Mouse (Mus musculus): ENCODE results near the gene BC067074. TPM values are rescaled to one million over a fixed set of nuclear protein-coding genes. Genes with fewer than 3 reads are reported as not detected.
"Not testable (repeated sequence)": the region's sequence is repeated elsewhere in the genome, so short reads cannot be mapped to it uniquely, and the experiment has no call there.

BC067074 gene
- 1 to 10 TPM; 1.7 to 2.4 (median 2.3) TPM for total RNA-seq (2022)

DNA sequence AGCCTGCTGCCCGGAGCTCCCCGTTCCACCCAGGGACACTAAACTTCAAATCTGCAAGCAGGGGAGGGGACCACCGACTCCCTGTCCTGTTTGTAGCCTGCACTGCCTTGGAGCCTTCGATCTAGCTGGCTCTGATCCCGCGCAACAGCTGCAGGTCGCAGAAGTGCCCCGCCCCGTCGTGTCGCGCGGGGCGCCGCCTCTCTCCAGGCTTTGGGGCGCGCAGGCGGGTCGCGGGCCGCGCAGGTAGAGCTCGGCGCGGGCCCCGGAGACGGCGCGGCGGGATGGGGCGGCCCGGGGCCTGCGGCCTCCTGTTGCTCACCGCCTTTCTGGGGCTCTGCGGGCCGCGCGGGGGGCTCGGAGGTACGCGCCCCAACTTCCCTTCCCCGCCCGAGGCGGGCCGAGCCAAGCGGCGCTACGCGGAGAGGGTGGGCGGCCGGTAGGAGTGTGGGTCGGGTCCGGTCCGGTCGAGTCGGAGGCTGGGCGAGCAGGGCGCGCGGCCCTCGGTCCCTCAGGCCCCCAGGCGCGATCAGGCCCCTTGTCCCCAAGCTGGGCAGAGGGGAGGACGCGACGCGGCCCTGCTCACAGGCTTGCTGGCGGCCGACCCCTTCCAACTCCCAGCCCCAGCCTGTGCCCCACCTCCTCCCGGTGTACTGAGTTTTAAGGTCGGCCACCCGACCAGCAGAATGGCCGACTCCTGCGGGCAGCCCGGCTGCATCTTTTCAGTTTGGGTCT is at the start of gene BC067074:
Gene BC067074, plus strand, starts transcription at position 185 of the 732 bp plus-strand sequence.
- DNase-seq (ENCODE audit: low spot score in 2 of 2) = no peak

DNA sequence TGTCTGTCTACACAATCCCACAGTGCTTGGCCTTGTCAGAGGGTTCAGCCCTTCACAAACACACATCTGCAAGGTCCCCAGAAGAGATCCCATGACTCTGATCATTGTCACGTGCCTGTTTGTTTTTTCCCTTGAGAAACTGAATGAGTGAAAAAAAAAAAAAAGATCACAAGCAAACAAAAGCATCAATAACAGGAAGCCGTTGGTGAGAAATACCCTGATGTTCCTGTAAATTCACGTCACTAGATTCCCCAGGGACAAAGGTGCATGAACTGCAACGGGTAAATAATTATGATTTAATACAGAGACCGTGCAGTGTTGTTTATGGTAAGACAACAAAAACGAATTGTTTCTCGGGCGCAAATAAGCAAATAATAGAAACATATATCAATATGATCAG is 47.9 kb upstream of the BC067074 start:
- no peak for DNase-seq (ENCODE audit: low spot score in 2 of 2)

DNA sequence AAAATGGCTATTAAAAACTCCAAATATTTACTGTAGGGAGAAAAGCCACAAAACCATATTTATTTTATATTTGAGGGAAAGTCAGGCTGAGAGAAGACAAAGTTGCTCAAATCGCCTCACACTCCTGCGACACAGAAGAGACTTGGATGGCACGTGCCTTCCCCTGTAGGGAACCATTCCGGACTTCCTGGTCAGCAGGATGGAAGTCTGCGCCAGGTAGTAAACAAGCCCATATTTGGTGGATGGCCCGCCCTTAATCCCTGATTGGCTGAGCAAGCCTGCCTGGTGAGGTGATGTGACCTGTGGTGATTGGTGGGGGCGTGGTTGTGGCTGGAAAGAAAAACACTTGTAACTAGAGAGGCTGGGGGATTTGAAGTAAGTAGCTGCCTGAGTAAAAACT is 40.4 kb upstream of the BC067074 start:
- not testable (repeated sequence) for DNase-seq (ENCODE audit: low spot score in 2 of 2)

DNA sequence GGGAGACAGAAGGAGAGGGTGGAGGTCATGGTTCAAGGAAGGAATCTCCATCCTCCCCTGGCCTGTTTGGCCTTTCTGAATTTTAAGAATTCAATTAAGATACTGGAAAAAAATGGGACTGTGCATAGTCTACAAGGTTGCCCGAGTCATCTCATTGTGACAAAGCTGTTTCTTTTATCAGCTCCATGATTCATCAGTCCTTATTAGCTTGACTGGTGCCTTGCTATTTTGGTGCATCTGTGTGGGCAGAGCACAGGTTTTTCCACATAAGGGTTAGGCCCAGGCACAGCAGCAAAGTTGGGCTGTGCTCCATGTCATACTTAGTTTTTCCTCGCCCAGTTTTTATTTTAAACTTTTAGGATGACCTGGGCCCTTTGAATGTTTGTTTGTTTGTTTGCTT is 36.2 kb upstream of the BC067074 start:
- DNase-seq (ENCODE audit: low spot score in 2 of 2) = no peak

DNA sequence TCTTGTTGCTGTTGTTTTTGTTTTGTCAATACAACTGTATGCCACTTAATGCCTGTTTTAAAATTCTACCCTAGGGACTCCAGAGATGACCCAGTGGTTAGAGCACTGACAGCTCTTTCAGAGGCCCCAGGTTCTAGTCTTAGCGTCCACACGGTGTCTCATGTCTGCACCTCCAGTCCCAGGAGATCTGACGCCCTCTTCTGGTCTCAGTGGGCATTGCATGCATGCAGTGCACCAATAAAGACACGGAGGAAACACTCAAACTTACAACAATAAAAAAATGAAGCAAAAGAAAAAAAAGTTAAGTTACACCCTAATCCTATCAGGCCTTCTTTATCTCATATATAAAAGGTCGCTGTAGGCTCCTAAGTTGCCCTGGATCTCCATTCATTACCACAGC is 35.8 kb upstream of the BC067074 start:
- no peak for DNase-seq (ENCODE audit: low spot score in 2 of 2)

DNA sequence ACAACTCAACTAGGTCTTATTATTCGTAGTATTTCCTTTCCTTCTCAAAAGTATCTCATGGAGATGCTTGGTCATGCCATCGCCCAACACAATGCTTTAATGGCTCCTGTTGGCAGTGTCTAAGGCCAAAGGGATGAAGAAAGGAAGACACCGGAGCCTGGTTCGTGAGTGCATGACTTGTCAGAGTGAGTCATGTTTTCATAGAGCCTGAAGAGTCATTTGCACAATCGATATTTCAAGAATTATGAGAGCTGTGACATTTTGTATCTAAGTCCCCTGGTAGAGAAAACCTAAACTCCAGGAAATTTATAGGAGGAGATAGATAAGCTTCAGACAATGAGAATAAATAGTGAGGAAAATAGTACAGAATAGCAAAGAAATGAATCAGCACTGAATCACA is 33.7 kb upstream of the BC067074 start:
- no peak for DNase-seq (ENCODE audit: low spot score in 2 of 2)

DNA sequence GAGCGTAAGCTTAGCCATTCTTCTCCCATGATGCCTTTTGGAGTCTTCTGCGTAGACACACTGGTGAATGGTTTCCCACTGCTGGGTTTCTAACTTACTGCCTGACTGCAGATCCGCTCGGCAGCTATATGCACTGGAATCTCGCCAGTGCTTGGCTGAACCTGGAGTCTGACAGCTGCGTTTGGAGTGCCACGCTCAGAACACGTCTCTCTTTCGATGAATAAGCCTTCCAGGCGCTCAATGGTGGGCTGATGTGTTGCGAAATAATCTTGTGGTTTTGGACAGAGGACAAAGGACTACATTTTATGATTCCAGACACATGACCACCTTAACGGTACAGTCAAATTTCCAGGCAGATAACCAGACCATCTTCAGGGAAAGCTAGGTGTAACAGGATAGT is 30.1 kb upstream of the BC067074 start:
- peak; percentile 4 to 30 for DNase-seq (ENCODE audit: low spot score in 2 of 2)

DNA sequence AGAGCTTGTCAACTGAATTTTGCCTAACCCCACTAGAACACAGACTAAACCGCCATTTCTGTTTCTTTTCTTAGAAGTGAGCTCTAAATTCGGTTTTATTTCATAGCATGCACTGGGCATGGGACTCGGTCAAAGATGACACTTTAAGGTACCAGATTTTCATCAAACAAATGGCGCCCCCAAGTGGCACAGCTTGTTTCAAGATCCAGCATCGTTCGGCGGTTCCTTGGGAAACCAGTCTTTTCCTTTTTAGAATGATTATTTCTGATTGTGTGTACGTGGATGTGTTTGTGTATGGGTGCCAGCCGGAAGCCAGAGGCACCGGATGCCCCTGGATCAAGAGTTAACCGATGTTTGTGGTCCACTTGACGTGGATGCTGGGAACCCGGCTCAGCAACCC is 27.7 kb upstream of the BC067074 start:
- peak in 1 of 2 experiments; percentile 45 for DNase-seq (ENCODE audit: low spot score in 2 of 2)

DNA sequence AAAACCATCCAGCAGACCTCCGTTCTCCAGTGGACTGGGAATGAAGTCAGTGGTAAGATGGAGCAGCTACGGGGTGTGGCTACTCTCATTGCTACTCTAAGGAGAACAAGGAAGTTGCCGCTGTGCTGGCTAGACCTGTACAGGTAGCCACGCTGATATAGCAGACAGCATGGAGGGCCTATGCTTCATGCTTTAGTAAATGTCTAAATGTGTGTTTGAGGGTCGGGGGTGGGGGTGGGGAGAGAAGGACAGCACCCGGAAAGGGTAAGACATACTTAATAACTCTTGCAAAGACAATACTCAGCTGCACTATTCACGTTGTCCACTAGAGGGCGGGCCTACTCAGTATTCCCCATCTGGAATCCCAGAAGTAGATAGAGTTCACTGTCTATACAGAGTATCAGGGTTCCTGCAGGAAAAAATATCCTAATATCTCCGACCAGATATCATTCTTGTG is 26.4 kb upstream of the BC067074 start:
- DNase-seq (ENCODE audit: low spot score in 2 of 2) = peak in 1 of 2 experiments; percentile 37

DNA sequence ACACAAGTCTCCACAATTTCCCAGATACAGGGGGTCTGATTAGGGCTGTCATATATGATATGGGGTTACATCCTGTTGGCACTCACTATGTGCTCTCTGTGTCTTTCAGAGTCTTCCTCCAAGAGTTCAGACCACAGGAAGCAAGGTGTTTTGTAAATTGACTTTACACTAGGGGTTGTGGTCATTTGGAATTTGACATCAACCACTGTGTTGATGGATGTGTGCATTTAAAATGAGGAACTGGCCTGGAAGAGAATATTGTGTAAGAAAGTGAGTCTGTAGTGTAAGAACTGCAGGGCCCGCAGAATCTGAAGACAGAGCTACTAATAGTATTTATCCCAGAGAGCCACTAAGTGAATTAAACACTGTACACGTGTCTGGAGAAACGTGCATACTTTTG is 25.8 kb upstream of the BC067074 start:
- no peak for DNase-seq (ENCODE audit: low spot score in 2 of 2)

DNA sequence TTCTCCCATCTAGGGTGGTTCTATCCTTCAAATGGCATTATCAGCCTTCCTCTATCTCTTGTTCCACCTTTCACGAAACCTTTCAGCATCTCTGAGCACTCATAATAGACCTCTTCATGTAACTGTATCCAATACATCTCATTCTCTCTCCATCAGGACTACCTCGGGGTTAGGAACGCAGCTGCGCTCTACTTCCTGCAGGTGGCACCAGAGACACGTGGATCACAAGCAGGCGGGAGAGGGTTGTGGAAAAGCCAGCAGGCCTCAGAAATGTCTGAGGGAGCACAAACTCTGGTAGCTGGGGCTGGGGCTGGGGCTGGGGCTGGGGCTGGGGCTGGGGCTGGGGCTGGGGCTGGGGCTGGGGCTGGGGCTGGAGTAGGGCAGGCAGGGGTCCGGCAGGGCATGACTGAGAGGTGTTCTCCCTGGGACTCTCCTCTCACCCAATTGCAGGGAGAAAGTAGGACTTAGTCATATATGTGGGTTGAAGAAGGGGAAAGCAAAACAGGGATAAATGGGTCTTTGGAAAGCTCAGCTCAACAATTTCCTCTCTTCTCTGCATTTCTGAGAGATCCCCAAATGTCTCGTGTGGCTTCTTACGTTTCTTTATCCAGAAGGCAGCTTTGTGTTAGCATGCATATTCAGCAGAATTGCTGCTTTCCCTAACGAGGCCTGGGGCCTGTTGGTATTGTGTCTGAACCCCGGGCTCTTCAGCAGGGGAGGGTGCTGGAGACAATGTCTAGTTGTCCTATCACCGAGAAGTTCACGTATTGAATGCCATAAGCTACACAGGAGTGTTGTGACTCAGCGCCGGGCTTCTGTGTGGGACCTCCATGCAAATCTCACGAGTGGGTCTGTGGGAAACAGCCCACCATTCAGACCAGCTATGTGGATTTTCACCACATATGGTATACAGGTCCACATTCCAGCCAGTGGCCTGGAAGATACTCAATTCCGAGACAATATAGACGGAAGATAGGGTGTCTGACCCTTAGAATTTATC is 22.9 kb upstream of the BC067074 start:
- DNase-seq (ENCODE audit: low spot score in 2 of 2) = peak; percentile 23 to 57

DNA sequence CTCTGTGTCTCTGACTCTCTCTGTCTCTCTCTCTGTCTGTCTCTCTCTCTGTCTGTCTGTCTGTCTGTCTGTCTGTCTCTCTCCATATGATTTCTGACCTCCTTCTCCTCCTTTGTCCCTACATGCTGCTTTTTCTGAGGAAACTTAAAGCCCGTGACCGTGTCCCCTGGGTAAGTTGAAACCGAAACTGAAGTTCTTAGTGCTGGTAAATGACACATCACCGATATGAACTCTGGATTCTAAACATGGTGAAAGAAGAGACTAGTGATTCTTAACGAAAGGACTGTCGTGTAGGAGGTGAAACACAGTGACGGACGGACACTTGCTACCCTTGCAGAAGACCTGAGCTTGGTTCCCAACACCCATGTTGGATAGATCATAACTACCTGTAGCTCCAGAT is 21.8 kb upstream of the BC067074 start:
- DNase-seq (ENCODE audit: low spot score in 2 of 2) = no peak

DNA sequence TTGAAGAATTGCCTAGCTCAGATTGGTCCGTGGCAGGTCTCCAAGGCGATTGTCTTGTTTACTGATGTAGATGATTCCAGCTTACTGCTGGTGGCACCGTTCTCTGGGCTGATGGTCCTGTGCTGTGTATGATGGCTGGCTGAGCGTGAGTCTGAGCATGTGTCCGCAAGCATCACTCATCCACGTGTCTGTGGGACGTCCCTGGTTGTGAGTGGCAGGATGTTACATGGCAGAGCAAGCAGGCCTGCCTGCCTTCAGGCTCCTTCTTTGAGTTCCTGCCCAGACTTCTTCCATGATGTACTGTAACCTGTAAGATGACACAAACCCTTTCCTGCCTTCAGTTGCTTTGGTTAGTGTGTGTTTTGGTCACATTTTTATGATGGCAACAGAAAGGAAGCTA is 5.8 kb upstream of the BC067074 start:
- DNase-seq (ENCODE audit: low spot score in 2 of 2) = no peak

DNA sequence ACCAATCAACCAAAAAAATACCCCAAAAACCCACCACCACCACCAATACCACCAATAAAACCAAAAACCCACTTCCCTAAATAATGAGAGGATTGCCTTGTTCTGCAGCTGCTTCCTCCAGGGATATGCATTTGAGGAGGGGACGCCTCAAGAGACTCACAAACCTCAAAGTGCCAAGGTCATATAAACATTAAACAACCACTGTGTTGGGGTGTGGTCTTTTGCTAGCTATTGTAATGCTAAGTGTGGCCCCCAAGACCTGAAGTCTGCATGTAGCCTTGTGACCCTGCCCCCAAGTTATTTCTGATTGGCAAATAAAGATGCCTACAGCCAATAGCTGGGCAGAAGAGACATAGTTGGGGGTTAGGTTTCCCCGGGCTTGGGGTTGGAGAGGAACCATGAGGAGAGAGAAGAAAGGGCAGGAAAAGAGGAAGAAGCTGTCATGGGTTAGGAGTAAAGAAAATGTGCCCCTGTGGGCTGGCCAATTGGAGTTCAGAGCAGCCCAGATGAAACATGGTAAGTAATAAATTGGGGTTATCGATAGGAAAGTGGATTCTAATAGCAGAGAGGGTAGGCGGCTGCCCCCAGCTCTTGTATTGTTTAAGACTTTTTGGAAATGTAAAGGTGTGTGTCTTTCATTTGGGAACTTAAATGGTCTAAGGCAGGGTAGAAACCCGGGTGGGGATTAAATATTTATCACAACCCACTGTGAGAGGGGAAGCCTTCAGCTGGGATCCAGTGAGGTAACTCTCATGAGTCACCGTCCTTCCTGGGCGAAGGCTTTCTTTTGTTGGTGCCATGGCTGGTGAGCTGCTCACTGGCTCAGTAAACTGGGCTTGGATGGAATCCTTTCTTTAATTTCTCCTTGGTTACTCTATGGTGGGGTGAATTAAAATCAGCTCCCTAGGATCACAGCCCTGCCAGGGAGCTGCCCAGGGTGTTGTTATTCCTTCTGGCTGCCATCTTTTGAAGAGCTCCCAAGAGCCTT is 4.5 kb upstream of the BC067074 start:
- no peak for DNase-seq (ENCODE audit: low spot score in 2 of 2)

DNA sequence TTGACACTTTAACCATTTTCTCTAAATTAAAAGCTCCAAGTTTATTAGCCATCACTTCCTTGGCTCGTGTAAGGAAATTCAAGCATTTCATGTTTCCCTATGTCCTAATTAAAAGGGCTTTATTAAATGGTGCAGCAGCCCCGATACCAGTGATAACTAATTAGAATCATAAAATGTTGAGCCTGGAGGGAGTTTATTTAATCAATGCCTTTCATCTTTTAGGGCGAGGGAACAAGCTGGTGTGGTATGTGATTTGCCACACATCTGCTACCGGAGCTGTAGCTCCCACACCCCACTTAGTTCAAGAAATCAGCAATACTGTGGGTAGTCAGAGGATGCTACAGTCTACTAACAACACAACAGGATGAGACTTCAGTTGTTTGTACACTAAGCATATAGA is 3.2 kb upstream of the BC067074 start:
- DNase-seq (ENCODE audit: low spot score in 2 of 2) = no peak

DNA sequence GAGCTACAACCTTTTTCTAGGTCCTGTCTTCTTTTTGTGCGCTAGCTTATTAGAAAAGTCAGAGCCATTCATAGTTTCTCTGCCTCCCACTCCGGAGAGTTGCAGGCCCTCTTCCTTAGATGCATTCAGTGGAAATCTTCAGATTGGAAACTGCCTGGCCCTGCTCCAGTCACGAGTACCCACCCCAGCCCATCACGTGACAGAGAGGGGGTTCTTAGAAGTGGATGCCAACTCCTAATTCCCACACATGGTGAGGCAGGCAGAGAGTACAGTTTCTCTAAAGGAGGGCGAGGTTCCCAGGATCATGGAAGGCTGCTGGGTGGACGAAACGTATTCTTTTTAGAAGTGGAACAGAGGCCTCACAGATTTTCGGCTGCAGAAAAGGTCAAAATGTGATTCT is 958 bp upstream of the BC067074 start:
- DNase-seq (ENCODE audit: low spot score in 2 of 2) = no peak

DNA sequence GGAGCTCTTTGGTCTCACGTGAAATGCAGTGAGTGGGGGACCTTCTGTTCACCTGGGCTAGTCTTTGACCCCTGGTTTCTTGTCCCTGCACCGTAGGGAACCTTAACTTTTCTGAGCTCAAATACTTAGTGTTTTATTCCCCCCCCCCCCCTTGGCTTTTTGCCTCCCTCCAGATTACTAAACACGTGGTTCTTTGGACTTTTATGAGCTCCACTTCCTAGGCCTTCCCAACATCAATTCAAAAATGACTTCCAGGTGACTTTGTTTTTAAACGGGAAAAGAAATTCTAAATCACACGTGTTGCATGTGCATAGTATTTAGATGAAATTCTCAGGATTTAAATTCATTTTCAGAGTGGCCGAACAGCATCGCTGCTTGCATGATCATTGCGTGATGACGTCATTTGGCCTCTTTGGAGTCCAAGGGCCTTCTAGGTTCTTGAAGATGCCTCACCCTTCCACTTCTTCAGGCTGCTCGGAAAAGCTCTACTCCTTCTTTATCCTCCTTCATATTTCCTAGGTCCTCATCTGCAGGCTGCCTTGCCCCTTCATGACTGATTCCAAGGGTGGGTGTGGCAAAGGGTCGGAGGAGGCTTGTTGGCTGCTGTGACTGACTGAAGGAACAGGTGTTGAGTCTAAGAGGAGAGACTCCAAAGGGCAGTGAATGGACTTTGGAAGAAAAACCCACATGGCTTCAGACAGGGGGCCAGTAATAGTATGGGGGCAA is 911 bp downstream of the BC067074 start:
- no peak for DNase-seq (ENCODE audit: low spot score in 2 of 2)

DNA sequence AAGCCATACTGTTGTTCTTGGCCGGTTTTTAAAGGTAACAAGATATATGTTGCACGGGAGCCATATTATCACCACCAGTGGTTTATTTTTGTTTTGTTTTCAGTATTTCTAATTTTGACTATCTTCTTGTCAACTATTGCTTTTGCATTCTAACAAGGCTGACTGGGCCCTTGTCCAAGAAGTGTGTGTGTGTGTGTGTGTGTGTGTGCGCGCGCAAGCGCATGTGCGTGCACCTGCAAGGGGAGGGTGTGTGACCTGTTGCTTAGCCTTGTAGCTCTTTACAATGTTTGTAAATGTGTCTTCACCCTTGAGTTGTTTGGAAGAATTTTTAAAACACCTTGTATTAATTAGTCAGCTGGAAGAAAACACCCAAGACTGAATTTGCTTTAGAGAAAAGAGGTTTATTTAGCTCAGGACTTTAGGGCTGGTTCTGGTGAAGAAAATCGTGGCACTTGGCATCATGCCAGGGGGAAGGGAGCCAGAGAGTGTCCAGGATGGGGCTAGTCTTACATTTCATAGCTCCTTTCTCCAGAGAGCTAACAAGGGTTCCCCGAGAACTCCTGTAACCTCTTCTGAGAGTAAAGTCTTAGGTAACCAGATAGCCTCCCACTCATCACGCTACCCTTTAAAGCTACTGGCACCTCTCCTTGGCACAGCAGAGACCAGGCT is 3.0 kb downstream of the BC067074 start:
- DNase-seq (ENCODE audit: low spot score in 2 of 2) = no peak

DNA sequence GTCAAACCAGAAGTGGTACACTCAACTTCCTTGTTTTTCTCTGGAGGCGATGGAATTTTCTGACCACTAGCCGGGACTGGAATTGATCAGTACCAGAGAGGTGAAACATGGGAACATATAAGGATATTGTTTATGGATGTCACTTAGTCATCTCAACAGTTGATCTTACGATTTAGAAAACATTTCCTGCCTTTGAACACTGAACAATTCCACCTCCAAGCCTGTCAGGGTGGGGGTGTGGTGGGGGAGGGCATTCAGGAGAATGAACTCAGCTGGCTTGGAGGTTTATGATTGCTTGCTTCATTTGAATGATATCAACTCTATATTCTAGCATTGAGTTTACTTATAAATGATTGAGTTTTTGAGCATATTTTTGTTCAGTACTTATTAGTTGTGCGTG is 13.6 kb downstream of the BC067074 start:
- no peak for DNase-seq (ENCODE audit: low spot score in 2 of 2)

DNA sequence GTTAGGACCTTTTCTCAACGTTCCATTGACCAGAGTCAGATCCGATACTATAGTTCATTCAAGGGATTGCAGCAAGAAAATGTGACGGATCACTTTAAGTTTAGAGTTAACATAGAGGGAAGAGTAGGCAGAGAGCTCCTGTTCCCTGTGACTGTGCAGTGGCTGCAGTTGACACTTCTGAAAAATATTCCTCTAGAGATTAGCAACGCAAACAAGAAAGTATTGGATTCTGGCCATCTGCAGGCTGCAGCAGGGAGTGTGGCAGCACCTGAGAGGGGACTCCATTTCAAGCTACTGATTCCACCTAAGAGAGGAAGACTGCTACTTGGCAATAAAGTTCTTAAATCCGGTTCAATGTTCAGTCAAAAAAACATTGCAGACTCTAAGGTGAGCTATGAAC is 26.6 kb downstream of the BC067074 start:
- no peak for DNase-seq (ENCODE audit: low spot score in 2 of 2)

Measured in left cerebral cortex, adult 8-10 months (tissue).